Comparison of ENCODE assay signal across 10 mouse cellular contexts in the genomic region with DNA sequence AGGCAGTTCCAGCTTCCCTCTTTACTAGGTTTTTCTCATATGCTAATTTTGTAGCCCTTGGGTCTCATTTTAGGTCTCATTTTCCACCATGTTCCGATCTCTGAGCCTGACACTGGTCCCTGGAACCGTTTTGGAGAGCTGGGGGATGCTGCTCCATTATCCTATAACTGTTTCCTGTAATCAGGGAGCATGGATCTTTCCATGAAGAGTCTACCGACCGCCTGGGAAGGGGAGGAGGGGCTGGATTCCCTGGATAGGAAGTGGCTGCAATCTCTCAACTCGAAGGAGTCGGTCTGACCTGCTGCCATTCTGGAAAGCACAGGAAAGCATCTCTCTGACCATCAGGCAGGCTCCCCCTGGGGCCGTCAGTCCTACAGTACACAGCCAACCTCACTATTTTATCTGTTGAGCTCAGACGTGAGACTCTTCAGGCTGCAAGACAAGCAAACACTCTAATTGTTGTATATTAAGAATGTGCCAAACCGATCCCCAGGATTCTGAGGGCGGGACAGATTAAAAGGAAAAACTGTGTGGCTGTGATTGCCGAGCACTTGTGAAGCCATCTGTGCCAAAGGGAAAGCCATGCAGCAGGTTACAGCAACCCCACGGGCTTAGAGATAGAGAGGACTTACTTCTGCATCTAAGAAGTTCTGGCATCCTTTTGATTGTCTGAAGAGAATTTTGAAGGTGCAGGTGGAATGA. TPM values are rescaled to one million over a fixed set of nuclear protein-coding genes. Genes with fewer than 3 reads are reported as not detected.
DNase-seq lines count a peak whose midpoint lies in the region; ATAC-seq and TF ChIP-seq lines count a peak whose summit lies in the region.
"Had no signal": no experiment of that assay in that cellular context is flagged by ENCODE, and none has a peak within 500 bp of the region (broad histone marks: within the 10 kb centered on the region; RNA-seq: fewer than 3 reads in every experiment).

No protein-coding gene starts in this region.

- no peaks in the 10 kb centered on the region for H3K27me3 ChIP-seq in liver, embryonic 11.5 days (replicated peaks; ENCODE audit: control insufficient read depth, insufficient read depth, low read length)
- no peaks in the 10 kb centered on the region for H3K27me3 ChIP-seq in heart, postnatal 0 days (ENCODE audit: control insufficient read depth, insufficient read depth, low read length)
- H3K27me3 ChIP-seq: neural tube, embryonic 13.5 days had no signal

- peak overlapping the region; percentile 42 for H3K4me2 ChIP-seq in liver, embryonic 11.5 days
- H3K4me2 ChIP-seq in heart, postnatal 0 days (ENCODE audit: low read depth, low read length) = peak overlapping the region; percentile 42
- H3K4me2 ChIP-seq: neural tube, embryonic 13.5 days had no signal

- 50% methylated on average over 12 of the region's 12 CpGs for WGBS in liver, embryonic 11.5 days
- WGBS in heart, postnatal 0 days = 43% methylated on average over 12 of the region's 12 CpGs

- no peak overlapping the region for H3K4me3 ChIP-seq in liver, embryonic 11.5 days (ENCODE audit: low read depth, low read length)
- no peak overlapping the region for H3K4me3 ChIP-seq in heart, postnatal 0 days (ENCODE audit: low read depth, low read length)
- H3K4me3 ChIP-seq: neural tube, embryonic 13.5 days had no signal

- H3K36me3 ChIP-seq in liver, embryonic 11.5 days (ENCODE audit: control insufficient read depth, insufficient read depth, low read length) = no peaks in the 10 kb centered on the region
- no peaks in the 10 kb centered on the region for H3K36me3 ChIP-seq in heart, postnatal 0 days (replicated peaks; ENCODE audit: control insufficient read depth, insufficient read depth, low read length)
- H3K36me3 ChIP-seq: neural tube, embryonic 13.5 days had no signal

- H3K27ac ChIP-seq in liver, embryonic 11.5 days (ENCODE audit: low read depth, low read length) = no peak overlapping the region
- no peak overlapping the region for H3K27ac ChIP-seq in heart, postnatal 0 days (ENCODE audit: low read depth)
- H3K27ac ChIP-seq: neural tube, embryonic 13.5 days had no signal

- peak; percentile 18 for DNase-seq in embryo, embryonic 9.5 days (ENCODE audit: extremely low spot score)
- DNase-seq in embryo, embryonic 11 days = no peak
- no peak for DNase-seq in liver, embryonic 11.5 days (ENCODE audit: low spot score)
- no peak for DNase-seq in liver
- peak; percentile 21 for DNase-seq in cerebellum, adult 8-10 months
- DNase-seq in heart, postnatal 0 days (ENCODE audit: low spot score) = peak; percentile 37
- no peak for DNase-seq in natural killer cell, adult 2 months (ENCODE audit: low spot score in 2 of 2)
- DNase-seq: forebrain, postnatal 0 days had no signal

- ATAC-seq in liver, embryonic 11.5 days (replicated peaks; ENCODE audit: low FRiP score) = no peak
- ATAC-seq in heart, postnatal 0 days (ENCODE audit: insufficient read depth, low read depth) = 0 out of 2 replicates have a peak, but pooled peaks have one; percentile 8
- ATAC-seq in inflammation-experienced regulatory T-cells, adult 6 months = no peak
- ATAC-seq: forebrain, postnatal 0 days had no signal

- TF ChIP-seq EP300 in heart, postnatal 0 days (IDR thresholded peaks at IDR 0.05; ENCODE audit: low read depth) = no peak

- no peak for TF ChIP-seq CTCF in heart, postnatal 0 days (IDR thresholded peaks at IDR 0.05; ENCODE audit: low read depth)

- no peaks in the 10 kb centered on the region for H3K9me3 ChIP-seq in liver, embryonic 11.5 days (ENCODE audit: control insufficient read depth, low read length)
- H3K9me3 ChIP-seq in heart, postnatal 0 days (replicated peaks; ENCODE audit: control insufficient read depth, low read length) = no peaks in the 10 kb centered on the region
- H3K9me3 ChIP-seq: neural tube, embryonic 13.5 days had no signal

- H3K4me1 ChIP-seq in liver, embryonic 11.5 days (replicated peaks; ENCODE audit: control insufficient read depth, insufficient read depth, low read length) = peaks cover 10% of the 10 kb centered on the region
- 0 out of 2 replicates have a peak, but pooled peaks cover 4% of the 10 kb centered on the region for H3K4me1 ChIP-seq in heart, postnatal 0 days (ENCODE audit: control insufficient read depth, insufficient read depth)

- no peak overlapping the region for H3K9ac ChIP-seq in liver, embryonic 11.5 days (ENCODE audit: low read depth, low read length)
- no peak overlapping the region for H3K9ac ChIP-seq in heart, postnatal 0 days (replicated peaks; ENCODE audit: low read depth, low read length)
- H3K9ac ChIP-seq: forebrain, postnatal 0 days; neural tube, embryonic 13.5 days had no signal

RNA-seq across cellular contexts. Expression of gene Cox7a2l, which starts 47.1 kb away (rescaled TPM):
- polyA plus RNA-seq in liver, embryonic 11.5 days (2014; fragmentation: Nextera tagmentation; extraction: Ambion mirVana) = 134 and 136 TPM in 2 replicates
- total RNA-seq in heart, postnatal 0 days (2014; rRNA removed; ENCODE audit: low replicate concordance) = 487 and 666 TPM in 2 replicates
- polyA plus RNA-seq in heart, postnatal 0 days (2015; fragmentation: Nextera tagmentation; extraction: Ambion mirVana) = 339 and 342 TPM in 2 replicates
- 100 to 1,000 TPM; 353 to 565 (median 539) TPM for polyA plus RNA-seq in inflammation-experienced regulatory T-cells, adult 6 months (2017; shearing (Covaris generic))

Comparison
In these comparisons a context has a peak if more than half of its experiments do, and no peak if none do; other contexts are left out.
1. DNase-seq: peak in embryo, embryonic 9.5 days (single experiment), cerebellum, adult 8-10 months (single experiment) and heart, postnatal 0 days (single experiment); none in embryo, embryonic 11 days (single experiment), liver, embryonic 11.5 days (single experiment), liver (single experiment) and natural killer cell, adult 2 months (0 of 2).